Mouse (Mus musculus) cerebellum, adult 2 months (tissue): ENCODE data around the gene Pex11g. TPM values are rescaled to one million over a fixed set of nuclear protein-coding genes. Genes with fewer than 3 reads are reported as not detected.
A peak's percentile ranks its signal among the peaks of the same experiment; 100 is the strongest.

ENCODE experiments used
- DNase-seq, 2 experiments: peaks; one replicate each; pipeline ENCODE4 v3.0.0; 2021
- H3K27ac ChIP-seq: fragments of 200-500 bp; 2 replicates; pipeline ENCODE4 v1.5.1; 2012; ENCODE audit warnings: low read length, control low read depth, inconsistent platforms; ENCODE audit not compliant: insufficient read depth
- H3K27me3 ChIP-seq: fragments of 200-500 bp; 2 replicates; pipeline ENCODE4 v1.6.1; 2012; ENCODE audit warnings: inconsistent platforms, mild to moderate bottlenecking, low read length, moderate library complexity; ENCODE audit not compliant: control insufficient read depth, insufficient read depth
- H3K4me1 ChIP-seq: fragments of 200-500 bp; 2 replicates; pipeline ENCODE4 v1.6.1; 2011; ENCODE audit warnings: low read length; ENCODE audit not compliant: control insufficient read depth, insufficient read depth
- H3K4me3 ChIP-seq: fragments of 200-500 bp; replicated peaks from 2 replicates; pipeline ENCODE3; 2011; ENCODE audit warnings: mild to moderate bottlenecking, low read depth, low read length, control low read depth; ENCODE audit not compliant: insufficient read depth
- CTCF ChIP-seq: fragments of 200-500 bp; IDR thresholded peaks from 2 replicates; pipeline ENCODE4 v1.5.1; 2011; ENCODE audit warnings: low read depth, mild to moderate bottlenecking, control low read depth, low read length, moderate library complexity, borderline replicate concordance; ENCODE audit not compliant: insufficient read depth
- POLR2A ChIP-seq: fragments of 200-500 bp; IDR thresholded peaks from 2 replicates; pipeline ENCODE4 v1.6.1; 2011; ENCODE audit warnings: low read length, control low read depth, borderline replicate concordance; ENCODE audit not compliant: insufficient read depth
- WGBS: fragments of 180-500 bp; shearing (Covaris S2); methylation state at CpG from one replicate; pipeline ENCODE4 v1.1.7; 2018; 5-methylcytosine and 5-hydroxymethylcytosine counted together
- polyA plus RNA-seq: library from polyadenylated mRNA; depleted of rRNA; stranded (reverse); fragments of >200 nt; gene quantifications from 2 replicates; pipeline ENCODE4 v1.2.3, GENCODE M21; 2012

Pex11g gene
- polyA plus RNA-seq, 1 experiment: 1.5 TPM

- WGBS: 82% methylated on average over 2 of the region's 2 CpGs
- Histone ChIP-seq H3K4me3 (no peak overlapping the region), H3K4me1 (no peaks in the 10 kb centered on the region), H3K27ac (no peak overlapping the region), H3K27me3 (no peaks in the 10 kb centered on the region)
- DNase-seq: no peak
- TF ChIP-seq CTCF (no peak), POLR2A (no peak)
Measured at GRCm38 (mm10) chr8:3449226-3449625, 18.3 kb downstream of the Pex11g start.

GRCm38 (mm10) chr8:3439510-3439909, 28.0 kb downstream of the Pex11g start:
- Histone ChIP-seq H3K27ac (no peak overlapping the region), H3K4me1 (no peaks in the 10 kb centered on the region), H3K4me3 (no peak overlapping the region), H3K27me3 (no peaks in the 10 kb centered on the region)
- no peak for DNase-seq
- 70% methylated on average over 12 of the region's 12 CpGs for WGBS
- peak; percentile 17; the same call in 1 of the 2 replicates for TF ChIP-seq CTCF
- TF ChIP-seq POLR2A: no peak

- Histone ChIP-seq H3K27me3 (no peaks in the 10 kb centered on the region), H3K4me3 (no peak overlapping the region), H3K27ac (no peak overlapping the region), H3K4me1 (no peaks in the 10 kb centered on the region)
- DNase-seq: no peak
- WGBS: 70% methylated on average over 6 of the region's 6 CpGs
- TF ChIP-seq CTCF (no peak), POLR2A (no peak)
Measured at GRCm38 (mm10) chr8:3436492-3436891, 31.0 kb downstream of the Pex11g start.

- no peak for TF ChIP-seq CTCF
- WGBS: 89% methylated on average over 3 of the region's 3 CpGs
- Histone ChIP-seq H3K27me3 (no peaks in the 10 kb centered on the region), H3K27ac (no peak overlapping the region), H3K4me3 (no peak overlapping the region), H3K4me1 (no peaks in the 10 kb centered on the region; the same call in 1 of the 2 replicates)
- no peak for DNase-seq
Measured at GRCm38 (mm10) chr8:3431113-3431512, 36.4 kb downstream of the Pex11g start.

- Histone ChIP-seq H3K4me1 (no peaks in the 10 kb centered on the region; the same call in 1 of the 2 replicates), H3K27ac (no peak overlapping the region), H3K27me3 (no peaks in the 10 kb centered on the region), H3K4me3 (no peak overlapping the region)
- no peak for TF ChIP-seq CTCF
- peak; percentile 79 to 88 for DNase-seq
- WGBS: 14% methylated on average over 2 of the region's 2 CpGs
Measured at GRCm38 (mm10) chr8:3429966-3430365, 37.5 kb downstream of the Pex11g start.

- no peak for DNase-seq
- WGBS: 93% methylated on average over 2 of the region's 2 CpGs
- no peaks in the 10 kb centered on the region; the same call in 1 of the 2 replicates for H3K4me1 ChIP-seq
- H3K27ac ChIP-seq: no peak overlapping the region
- no peaks in the 10 kb centered on the region for H3K27me3 ChIP-seq
- no peak for TF ChIP-seq POLR2A
- TF ChIP-seq CTCF: no peak
- no peak overlapping the region for H3K4me3 ChIP-seq
Measured at GRCm38 (mm10) chr8:3428426-3428825, 39.1 kb downstream of the Pex11g start.

- TF ChIP-seq CTCF (no peak), POLR2A (no peak)
Measured at GRCm38 (mm10) chr8:3426211-3426610, 41.3 kb downstream of the Pex11g start.

GRCm38 (mm10) chr8:3425217-3425616, 42.3 kb downstream of the Pex11g start:
- H3K27ac ChIP-seq: no peak overlapping the region
- TF ChIP-seq POLR2A (no peak), CTCF (no peak)
- no peaks in the 10 kb centered on the region for H3K27me3 ChIP-seq
- H3K4me1 ChIP-seq: no peaks in the 10 kb centered on the region; the same call in 1 of the 2 replicates
- H3K4me3 ChIP-seq: no peak overlapping the region
- DNase-seq: no peak
- 94% methylated on average over 5 of the region's 5 CpGs for WGBS

More at GRCm38 (mm10) chr8:3426211-3426610, 41.3 kb downstream of the Pex11g start:
- no peaks in the 10 kb centered on the region for H3K27me3 ChIP-seq
- WGBS: 94% methylated on average over 3 of the region's 3 CpGs
- no peak overlapping the region for H3K27ac ChIP-seq
- H3K4me1 ChIP-seq: no peaks in the 10 kb centered on the region; the same call in 1 of the 2 replicates
- DNase-seq: no peak
- H3K4me3 ChIP-seq: no peak overlapping the region
